Mouse (Mus musculus): Measurements from ENCODE around the gene Rhebl1. TPM values are rescaled to one million over a fixed set of nuclear protein-coding genes. Genes with fewer than 3 reads are reported as not detected.

Gene Rhebl1
- polyA plus RNA-seq, 1 experiment from 2014 or later, result 4.9 TPM

DNA sequence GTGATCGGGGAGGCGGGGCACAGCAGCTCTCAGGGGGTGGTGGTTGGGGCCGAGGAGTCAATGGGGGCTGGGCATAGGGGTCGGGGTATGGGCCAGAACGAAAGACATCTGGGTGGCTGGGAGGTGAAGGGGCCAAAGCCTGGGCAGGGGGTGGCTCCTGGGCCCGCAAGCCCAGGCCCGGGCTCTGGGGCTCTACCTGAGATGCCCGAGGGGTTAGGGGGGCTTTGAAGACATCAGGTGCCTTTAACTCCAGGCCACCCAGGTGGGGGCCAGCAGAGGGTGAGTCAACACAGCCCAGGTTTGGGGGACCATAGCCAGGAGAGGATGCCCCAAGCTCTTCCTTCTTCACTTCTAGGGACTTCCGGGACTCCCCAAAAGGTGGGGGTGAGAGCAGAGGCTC is 41.6 kb downstream of the Rhebl1 start:
- Histone ChIP-seq H3K4me3 (no peak overlapping the region), H3K27ac (no peak overlapping the region), H3K9ac (no peak overlapping the region), H3K4me1 (no peaks in the 10 kb centered on the region), H3K9me3 (replicated peaks) (no peaks in the 10 kb centered on the region), H3K36me3 (peaks cover 100% of the 10 kb centered on the region), H3K4me2 (no peak overlapping the region), H3K27me3 (replicated peaks) (no peaks in the 10 kb centered on the region)
- no peak for ATAC-seq
- WGBS (ENCODE audit: insufficient replicate concordance), result 84% methylated on average over 9 of the region's 9 CpGs

DNA sequence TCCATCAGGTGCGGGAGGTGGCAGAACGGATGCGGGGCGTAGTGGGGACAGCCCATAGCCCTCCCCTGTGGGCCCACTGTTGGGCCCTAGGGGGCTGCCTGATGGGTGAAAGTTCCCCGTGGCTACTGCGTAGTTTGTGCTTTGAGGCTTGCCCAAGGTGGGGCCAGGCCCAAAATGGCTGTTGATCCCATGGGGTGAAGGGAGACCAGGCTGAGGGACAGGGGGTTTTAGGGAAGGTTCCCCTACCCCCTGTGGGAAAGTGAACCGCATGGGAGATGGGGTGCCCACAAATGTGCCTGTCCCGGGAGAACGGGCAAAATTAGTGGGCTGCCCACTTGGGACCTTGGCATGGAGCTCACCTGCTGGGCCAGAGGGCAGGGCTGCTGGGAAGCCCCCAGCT is 42.3 kb downstream of the Rhebl1 start:
- 92% methylated on average over 9 of the region's 9 CpGs for WGBS (ENCODE audit: insufficient replicate concordance)

DNA sequence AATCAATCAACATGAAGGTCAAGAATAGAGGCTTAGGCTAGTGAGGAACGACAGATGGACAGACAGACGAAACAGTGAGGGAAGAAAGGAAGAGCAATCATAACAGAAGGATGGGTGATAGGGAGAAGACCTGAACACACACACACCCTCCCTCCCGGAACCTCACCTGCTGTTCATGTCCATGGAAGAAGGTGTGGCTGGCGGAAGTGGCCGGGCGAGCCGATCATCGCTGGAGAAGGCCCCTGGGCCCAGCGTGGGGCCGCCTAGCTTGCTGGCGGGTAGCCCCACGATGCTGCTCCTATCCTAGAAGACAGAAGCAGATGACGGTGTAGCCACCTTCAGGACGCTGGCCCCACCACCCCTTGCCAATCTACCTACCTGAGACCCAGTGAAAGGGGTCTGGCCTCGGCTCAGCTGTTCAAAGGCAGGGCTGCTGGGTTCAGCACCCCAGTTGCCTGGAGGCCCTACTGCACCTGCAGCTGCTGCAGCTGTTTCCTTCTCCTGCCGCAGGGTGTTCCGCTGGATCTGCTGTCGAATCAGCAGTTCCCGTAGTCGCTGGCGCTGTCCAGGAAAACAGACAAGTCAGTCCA is 43.0 kb downstream of the Rhebl1 start:
- peaks cover 100% of the 10 kb centered on the region for H3K36me3 ChIP-seq
- H3K27ac ChIP-seq, result no peak overlapping the region
- H3K4me3 ChIP-seq, result no peak overlapping the region
- H3K4me1 ChIP-seq, result no peaks in the 10 kb centered on the region
- no peak overlapping the region for H3K4me2 ChIP-seq
- no peak for ATAC-seq
- no peaks in the 10 kb centered on the region for H3K27me3 ChIP-seq (replicated peaks)
- WGBS (ENCODE audit: insufficient replicate concordance), result 90% methylated on average over 21 of the region's 21 CpGs
- no peak overlapping the region for H3K9ac ChIP-seq
- no peaks in the 10 kb centered on the region for H3K9me3 ChIP-seq (replicated peaks)

More for the DNA sequence above, 42.3 kb downstream of the Rhebl1 start:
- H3K36me3 ChIP-seq, result peaks cover 100% of the 10 kb centered on the region
- H3K4me1 ChIP-seq, result no peaks in the 10 kb centered on the region
- H3K4me3 ChIP-seq, result no peak overlapping the region
- no peaks in the 10 kb centered on the region for H3K27me3 ChIP-seq (replicated peaks)
- no peak for ATAC-seq
- H3K27ac ChIP-seq, result no peak overlapping the region
- H3K4me2 ChIP-seq, result no peak overlapping the region
- H3K9ac ChIP-seq, result no peak overlapping the region
- H3K9me3 ChIP-seq (replicated peaks), result no peaks in the 10 kb centered on the region

DNA sequence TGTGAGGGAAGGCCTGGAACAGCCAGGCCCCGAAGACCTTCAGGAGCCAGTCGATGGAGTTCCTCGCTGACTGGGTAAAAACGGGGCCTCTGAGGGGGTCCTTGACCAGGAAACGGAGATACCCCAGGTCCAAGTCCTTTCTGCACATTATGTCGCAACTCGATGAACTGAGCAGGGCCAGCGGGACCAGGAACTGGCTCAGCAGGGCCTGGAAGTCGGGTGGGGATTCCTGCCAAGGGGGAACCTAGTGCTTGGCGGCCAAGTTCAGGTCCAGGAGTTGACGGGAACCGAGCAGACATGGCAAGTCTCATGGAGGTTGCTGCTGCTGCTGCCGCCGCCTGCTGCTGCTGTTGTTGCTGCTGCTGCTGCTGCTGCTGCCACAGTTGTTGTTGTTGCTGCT is 43.7 kb downstream of the Rhebl1 start:
- Histone ChIP-seq H3K9me3 (replicated peaks) (no peaks in the 10 kb centered on the region), H3K4me3 (no peak overlapping the region), H3K4me1 (no peaks in the 10 kb centered on the region), H3K27me3 (replicated peaks) (no peaks in the 10 kb centered on the region), H3K4me2 (no peak overlapping the region), H3K9ac (no peak overlapping the region), H3K36me3 (peaks cover 100% of the 10 kb centered on the region), H3K27ac (no peak overlapping the region)
- 88% methylated on average over 14 of the region's 14 CpGs for WGBS (ENCODE audit: insufficient replicate concordance)
- ATAC-seq, result no peak

DNA sequence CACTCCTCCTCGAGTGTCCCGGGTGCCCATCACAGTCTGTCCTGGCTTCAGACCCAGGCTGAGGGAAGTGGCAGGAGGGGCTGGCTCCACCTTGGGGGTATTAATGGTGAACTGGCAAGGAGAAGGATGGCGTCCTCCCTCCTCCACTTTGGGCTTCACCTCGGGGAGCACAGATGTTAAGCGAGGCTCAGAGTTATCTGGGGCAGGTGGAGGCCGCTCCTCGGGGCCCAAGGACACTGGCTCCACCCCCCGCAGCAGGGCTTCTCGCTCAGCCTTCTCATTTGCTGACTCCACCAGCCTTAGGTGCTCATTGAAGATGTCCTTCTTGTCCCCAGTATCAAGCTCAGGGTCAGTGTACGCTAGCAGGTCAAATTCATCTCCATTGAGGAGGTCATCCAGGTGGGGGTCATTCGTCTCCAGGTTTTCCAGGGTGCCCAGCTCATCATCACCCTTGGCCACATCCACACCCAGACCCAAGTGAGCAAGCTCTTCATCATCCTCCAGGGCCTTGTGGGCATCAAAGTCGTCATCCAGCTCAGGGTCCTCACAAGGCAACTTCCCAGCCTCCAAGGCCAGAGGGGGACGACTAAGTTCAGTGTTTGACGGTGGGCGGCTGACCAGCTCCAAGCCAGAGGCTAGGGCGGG is 44.3 kb downstream of the Rhebl1 start:
- ATAC-seq, result no peak
- 83% methylated on average over 16 of the region's 16 CpGs for whole genome bisulfite sequencing (ENCODE audit: insufficient replicate concordance)
- no peaks in the 10 kb centered on the region for H3K27me3 ChIP-seq (replicated peaks)

DNA sequence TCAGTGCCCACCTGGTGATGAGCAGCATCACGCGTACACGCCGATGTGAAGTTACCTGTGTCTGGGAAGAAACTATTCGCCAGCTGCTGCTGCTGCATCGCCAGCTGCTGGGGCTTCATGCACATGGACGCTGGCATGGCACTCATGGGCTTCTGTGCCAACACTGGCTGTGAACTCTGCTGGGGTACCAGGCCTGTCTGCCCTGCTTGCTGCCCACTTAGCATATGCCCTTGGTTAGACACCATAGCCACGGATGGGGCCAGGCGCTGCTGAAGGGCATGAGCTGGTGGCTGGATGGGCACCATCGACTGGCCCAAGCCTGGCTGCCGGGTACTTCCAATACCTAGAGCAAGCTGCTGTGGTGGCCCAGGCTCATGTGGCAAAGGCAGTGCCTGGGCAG is 45.2 kb downstream of the Rhebl1 start:
- peaks cover 100% of the 10 kb centered on the region for H3K36me3 ChIP-seq
- no peak overlapping the region for H3K9ac ChIP-seq
- no peak for ATAC-seq
- no peak overlapping the region for H3K27ac ChIP-seq
- peaks cover 12% of the 10 kb centered on the region for H3K4me1 ChIP-seq
- H3K4me2 ChIP-seq, result no peak overlapping the region
- H3K9me3 ChIP-seq (replicated peaks), result no peaks in the 10 kb centered on the region
- H3K4me3 ChIP-seq, result no peak overlapping the region
- 91% methylated on average over 11 of the region's 11 CpGs for WGBS (ENCODE audit: insufficient replicate concordance)
- H3K27me3 ChIP-seq (replicated peaks), result no peaks in the 10 kb centered on the region

More for the DNA sequence above, 44.3 kb downstream of the Rhebl1 start:
- Histone ChIP-seq H3K4me2 (no peak overlapping the region), H3K4me1 (peaks cover 3% of the 10 kb centered on the region), H3K36me3 (peaks cover 100% of the 10 kb centered on the region), H3K9me3 (replicated peaks) (no peaks in the 10 kb centered on the region), H3K27ac (no peak overlapping the region), H3K9ac (no peak overlapping the region), H3K4me3 (no peak overlapping the region)

DNA sequence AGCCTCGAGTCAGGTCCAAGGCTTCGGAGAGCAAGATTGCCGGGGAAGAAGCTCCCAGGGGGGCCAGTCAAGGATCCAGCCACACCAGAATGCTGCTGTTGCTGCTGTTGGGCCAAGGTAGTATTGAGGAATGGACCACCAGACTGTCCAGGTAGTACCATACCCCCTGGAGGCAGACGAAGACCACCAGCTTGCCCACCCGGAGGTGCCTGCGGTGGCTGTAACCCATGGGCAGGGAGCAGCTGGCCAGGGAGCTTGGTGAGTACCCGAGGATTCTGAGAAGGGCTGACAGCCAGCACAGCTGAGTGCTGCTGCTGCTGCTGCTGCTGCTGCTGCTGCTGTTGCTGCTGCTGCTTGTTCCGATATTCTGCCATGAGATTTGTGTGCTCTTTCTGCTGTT is 48.2 kb downstream of the Rhebl1 start:
- H3K27ac ChIP-seq, result no peak overlapping the region
- no peaks in the 10 kb centered on the region for H3K27me3 ChIP-seq (replicated peaks)
- ATAC-seq, result no peak
- WGBS (ENCODE audit: insufficient replicate concordance), result 82% methylated on average over 8 of the region's 8 CpGs
- no peak overlapping the region for H3K4me2 ChIP-seq
- no peak overlapping the region for H3K9ac ChIP-seq
- H3K36me3 ChIP-seq, result peaks cover 100% of the 10 kb centered on the region
- no peaks in the 10 kb centered on the region for H3K9me3 ChIP-seq (replicated peaks)
- peaks cover 19% of the 10 kb centered on the region for H3K4me1 ChIP-seq
- no peak overlapping the region for H3K4me3 ChIP-seq

DNA sequence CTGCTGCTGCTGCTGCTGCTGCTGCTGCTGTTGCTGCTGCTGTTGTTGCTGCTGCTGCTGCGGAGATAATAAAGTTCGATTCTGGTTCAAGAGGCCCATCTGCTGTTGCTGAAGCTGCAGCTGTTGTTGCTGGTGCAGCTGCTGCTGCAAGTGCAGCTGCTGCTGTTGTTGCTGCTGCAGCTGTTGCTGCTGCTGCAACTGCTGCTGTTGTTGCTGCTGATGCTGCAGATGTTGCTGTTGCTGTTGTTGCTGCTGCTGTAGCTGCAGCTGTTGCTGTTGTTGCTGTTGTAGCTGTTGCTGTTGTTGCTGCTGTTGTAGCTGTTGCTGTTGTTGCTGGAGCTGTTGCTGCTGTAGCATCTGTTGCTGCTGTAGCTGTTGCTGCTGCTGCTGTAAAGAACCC is 49.2 kb downstream of the Rhebl1 start:
- Histone ChIP-seq H3K27me3 (replicated peaks) (no peaks in the 10 kb centered on the region), H3K36me3 (peaks cover 100% of the 10 kb centered on the region), H3K4me2 (no peak overlapping the region), H3K27ac (peak overlapping the region; percentile 22; the same call in 1 of the 2 replicates), H3K4me1 (peaks cover 19% of the 10 kb centered on the region), H3K4me3 (no peak overlapping the region), H3K9ac (no peak overlapping the region), H3K9me3 (replicated peaks) (no peaks in the 10 kb centered on the region)
- ATAC-seq, result no peak
- WGBS (ENCODE audit: insufficient replicate concordance), result 90% methylated on average over 2 of the region's 2 CpGs

DNA sequence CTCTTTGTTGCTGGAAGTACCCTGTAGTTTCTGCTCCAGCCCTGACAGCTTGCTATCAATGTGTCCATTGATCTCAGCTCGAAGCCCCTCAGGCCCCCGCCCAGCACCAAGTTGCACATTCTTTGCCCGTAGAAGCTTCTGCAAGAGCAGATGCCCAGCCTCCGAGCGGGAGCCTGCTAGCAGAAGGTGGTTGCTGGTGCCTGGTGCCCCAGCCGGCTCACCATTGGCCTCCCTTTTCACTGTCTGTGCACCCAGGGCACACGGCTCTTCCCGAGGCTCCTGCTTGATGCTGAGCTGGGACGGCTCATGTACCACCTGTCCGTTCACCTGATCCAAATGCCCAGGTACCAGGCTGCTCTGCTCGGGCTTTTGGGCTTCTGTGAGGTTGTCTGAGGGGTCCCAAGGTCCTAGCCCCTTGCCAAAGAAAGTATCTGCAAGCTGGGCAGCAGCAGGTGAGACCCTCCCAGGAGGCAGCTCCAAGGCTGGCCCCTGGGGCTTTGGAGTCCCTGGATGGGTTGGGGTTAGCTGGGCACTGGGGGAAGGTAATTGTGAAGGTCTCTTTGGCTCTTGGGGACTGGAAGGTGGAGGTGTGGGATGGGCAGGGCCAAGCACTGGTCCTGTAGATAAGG is 50.6 kb downstream of the Rhebl1 start:
- Histone ChIP-seq H3K4me1 (peaks cover 27% of the 10 kb centered on the region), H3K36me3 (peaks cover 100% of the 10 kb centered on the region), H3K27ac (0 out of 2 replicates have a peak overlapping the region, but pooled peaks have one; percentile 11), H3K4me2 (no peak overlapping the region), H3K9me3 (replicated peaks) (no peaks in the 10 kb centered on the region), H3K9ac (0 out of 2 replicates have a peak overlapping the region, but pooled peaks have one; percentile 14), H3K4me3 (no peak overlapping the region), H3K27me3 (replicated peaks) (no peaks in the 10 kb centered on the region)
- no peak for ATAC-seq
- WGBS (ENCODE audit: insufficient replicate concordance), result 87% methylated on average over 11 of the region's 11 CpGs

DNA sequence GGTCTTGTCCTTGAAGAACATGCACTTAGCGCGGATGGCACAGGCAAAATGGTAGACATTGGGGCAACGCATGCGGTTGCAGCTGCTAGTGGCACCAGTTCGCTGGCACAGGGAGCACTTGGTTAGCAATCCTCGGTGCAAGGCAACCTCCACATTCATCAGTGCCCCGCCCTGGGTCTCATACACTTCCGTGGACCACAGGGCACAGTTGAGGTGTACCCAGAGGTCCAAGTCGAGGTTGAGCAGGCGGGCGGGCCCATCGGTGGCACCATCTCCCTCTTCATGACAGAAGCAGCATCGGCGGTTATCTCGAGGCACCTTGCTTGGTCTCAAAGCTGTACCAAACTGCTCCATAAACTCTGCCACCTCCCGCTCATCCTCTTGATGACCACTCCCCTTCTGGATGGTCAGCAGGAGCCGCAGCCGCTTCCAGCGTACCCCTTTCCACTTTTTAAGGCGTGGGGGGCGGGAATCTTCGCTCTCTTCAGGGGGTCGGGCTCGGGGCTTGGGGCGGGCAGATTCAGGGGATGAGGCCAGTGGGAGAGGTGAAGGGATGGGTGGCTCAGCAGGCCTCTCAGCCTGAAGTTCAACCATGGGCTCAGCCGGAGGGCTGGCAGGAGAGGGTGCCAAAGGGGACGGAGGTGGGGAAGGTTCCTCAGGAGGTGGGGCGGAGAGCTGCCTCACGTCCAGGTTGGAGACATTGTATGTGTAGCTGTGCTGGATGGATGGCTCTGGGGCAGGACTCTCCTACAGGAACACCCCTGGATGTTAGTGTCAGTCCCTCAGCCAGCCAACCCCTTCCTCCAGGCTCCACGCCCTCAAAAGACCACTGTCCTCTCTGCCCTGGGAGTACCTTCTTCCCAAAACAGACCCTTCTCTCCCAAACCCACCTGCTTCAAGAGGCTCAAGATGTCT is 54.4 kb downstream of the Rhebl1 start:
- peaks cover 59% of the 10 kb centered on the region for H3K4me1 ChIP-seq

DNA sequence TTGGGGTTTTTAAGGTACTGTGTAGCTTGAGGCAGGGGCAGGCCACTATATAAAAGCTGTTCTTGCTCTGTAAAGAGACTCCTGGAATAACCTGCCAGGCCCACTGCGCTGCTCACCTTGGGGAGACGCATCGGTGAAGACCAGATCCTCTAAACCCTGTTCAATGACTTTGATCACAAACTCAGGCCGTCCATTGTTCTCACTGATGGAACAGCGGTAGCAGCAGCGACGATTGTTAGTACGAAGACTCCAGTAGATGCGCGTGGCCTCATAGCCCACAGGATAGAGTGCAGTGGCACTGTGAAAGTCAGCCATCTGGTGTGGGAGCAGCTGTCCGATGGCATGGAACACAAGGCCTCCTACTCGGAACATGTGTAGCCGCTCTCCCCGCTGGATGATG is 55.2 kb downstream of the Rhebl1 start:
- Histone ChIP-seq H3K27me3 (replicated peaks) (no peaks in the 10 kb centered on the region), H3K4me1 (peaks cover 56% of the 10 kb centered on the region), H3K4me2 (no peak overlapping the region), H3K4me3 (no peak overlapping the region), H3K27ac (peak overlapping the region; percentile 43; the same call in 1 of the 2 replicates), H3K36me3 (peaks cover 100% of the 10 kb centered on the region), H3K9ac (no peak overlapping the region), H3K9me3 (replicated peaks) (no peaks in the 10 kb centered on the region)
- ATAC-seq, result no peak
- WGBS (ENCODE audit: insufficient replicate concordance), result 90% methylated on average over 14 of the region's 14 CpGs

More for the DNA sequence above, 54.4 kb downstream of the Rhebl1 start:
- WGBS (ENCODE audit: insufficient replicate concordance), result 92% methylated on average over 30 of the region's 30 CpGs
- ATAC-seq, result no peak
- Histone ChIP-seq H3K27me3 (replicated peaks) (no peaks in the 10 kb centered on the region), H3K9me3 (replicated peaks) (no peaks in the 10 kb centered on the region), H3K36me3 (peaks cover 100% of the 10 kb centered on the region), H3K9ac (no peak overlapping the region), H3K27ac (no peak overlapping the region), H3K4me2 (no peak overlapping the region), H3K4me3 (no peak overlapping the region)
